Mouse (Mus musculus) heart, postnatal 0 days (tissue): Measurements from ENCODE around the gene Ccser2. TPM values are rescaled to one million over a fixed set of nuclear protein-coding genes. Genes with fewer than 3 reads are reported as not detected.
"Not testable (repeated sequence)": the region's sequence is repeated elsewhere in the genome, so short reads cannot be mapped to it uniquely, and the experiment has no call there.

Experiments used
- ATAC-seq: fragments of 200-750 bp; cut with Nextera tagmentation; 2 replicates; pipeline ENCODE4 v1.8.0; 2017; ENCODE audit warnings: low read depth, moderate number of reproducible peaks, moderate library complexity; ENCODE audit not compliant: insufficient read depth
- DNase-seq: peaks from one replicate; pipeline ENCODE4 v3.0.0-alpha.2; 2016; ENCODE audit warnings: low spot score
- H3K27ac ChIP-seq: fragments of 300-500 bp; sonication (generic); 2 replicates; pipeline ENCODE4 v1.5.1; 2014; ENCODE audit warnings: low read depth, mild to moderate bottlenecking
- H3K27me3 ChIP-seq: fragments of 300-500 bp; sonication (generic); 2 replicates; pipeline ENCODE4 v1.6.1; 2014; ENCODE audit warnings: low read length, mixed read lengths; ENCODE audit not compliant: control insufficient read depth, insufficient read depth
- H3K36me3 ChIP-seq: fragments of 300-500 bp; sonication (generic); replicated peaks from 2 replicates; pipeline ENCODE4 v1.6.1; 2014; ENCODE audit warnings: low read length, mixed read lengths; ENCODE audit not compliant: control insufficient read depth, insufficient read depth
- H3K4me1 ChIP-seq: fragments of 300-500 bp; sonication (generic); 2 replicates; pipeline ENCODE4 v1.6.1; 2014; ENCODE audit warnings: antibody characterized with exemption; ENCODE audit not compliant: control insufficient read depth, insufficient read depth
- H3K4me2 ChIP-seq: fragments of 300-500 bp; sonication (generic); 2 replicates; pipeline ENCODE4 v1.6.1; 2014; ENCODE audit warnings: low read depth, mild to moderate bottlenecking, low read length, moderate library complexity
- H3K4me3 ChIP-seq: fragments of 300-500 bp; sonication (generic); 2 replicates; pipeline ENCODE4 v1.5.1; 2014; ENCODE audit warnings: low read depth, low read length
- H3K9ac ChIP-seq: fragments of 300-500 bp; sonication (generic); replicated peaks from 2 replicates; pipeline ENCODE4 v1.6.1; 2014; ENCODE audit warnings: low read depth, low read length, mixed read lengths
- H3K9me3 ChIP-seq: fragments of 300-500 bp; sonication (generic); replicated peaks from 2 replicates; pipeline ENCODE4 v1.6.1; 2016; ENCODE audit warnings: low read length; ENCODE audit not compliant: control insufficient read depth
- CTCF ChIP-seq: IDR thresholded peaks from 2 replicates; pipeline ENCODE4 v1.5.1; 2016; ENCODE audit warnings: antibody characterized with exemption, control low read depth, low read depth
- EP300 ChIP-seq: IDR thresholded peaks from 2 replicates; pipeline ENCODE4 v1.6.1; 2016; ENCODE audit warnings: antibody characterized with exemption, low read depth
- WGBS: fragments of 180-500 bp; shearing (Covaris S2); extraction: QIAGEN DNeasy Blood & Tissue Kit; methylation state at CpG from one replicate; pipeline ENCODE4 v1.1.7; 2014; 5-methylcytosine and 5-hydroxymethylcytosine counted together
- polyA plus RNA-seq: library from polyadenylated mRNA; unstranded; fragments of >200 nt; fragmentation: Nextera tagmentation; extraction: Ambion mirVana; gene quantifications from 2 replicates; pipeline ENCODE4 v1.2.1, GENCODE M21; 2015
- total RNA-seq: library from RNA; depleted of rRNA; stranded (reverse); fragments of >200 nt; gene quantifications from 2 replicates; pipeline ENCODE4 v1.2.3, GENCODE M21; 2014; ENCODE audit warnings: low replicate concordance

The Ccser2 gene
- total and polyA plus RNA-seq, 2 experiments from 2014 or later, result 49.8 to 74.1 TPM

- ATAC-seq, result no peak
- Histone ChIP-seq H3K9me3 (no peaks in the 10 kb centered on the region), H3K27me3 (no peaks in the 10 kb centered on the region), H3K36me3 (no peaks in the 10 kb centered on the region), H3K4me1 (no peaks in the 10 kb centered on the region), H3K4me3 (no peak overlapping the region), H3K9ac (no peak overlapping the region), H3K27ac (no peak overlapping the region), H3K4me2 (no peak overlapping the region)
- WGBS, result 62% methylated on average over 8 of the region's 8 CpGs
- TF ChIP-seq EP300 (no peak), CTCF (no peak)
- no peak for DNase-seq
Observed at GRCm38 (mm10) chr14:37003431-37004095, 35.0 kb upstream of the Ccser2 start.

- Histone ChIP-seq H3K4me1 (no peaks in the 10 kb centered on the region), H3K4me3 (no peak overlapping the region), H3K9me3 (no peaks in the 10 kb centered on the region), H3K9ac (no peak overlapping the region), H3K36me3 (no peaks in the 10 kb centered on the region), H3K27ac (no peak overlapping the region), H3K27me3 (no peaks in the 10 kb centered on the region), H3K4me2 (no peak overlapping the region)
- WGBS, result 56% methylated on average over 2 of the region's 2 CpGs
- no peak for ATAC-seq
- TF ChIP-seq CTCF (no peak), EP300 (no peak)
- DNase-seq, result no peak
Observed at GRCm38 (mm10) chr14:37002852-37003251, 34.3 kb upstream of the Ccser2 start.

GRCm38 (mm10) chr14:37000780-37001179 is 32.2 kb upstream of the Ccser2 start:
- not testable (repeated sequence) for H3K36me3 ChIP-seq, ATAC-seq, DNase-seq, H3K27me3 ChIP-seq, H3K4me1 ChIP-seq, H3K4me3 ChIP-seq, H3K27ac ChIP-seq, H3K9me3 ChIP-seq, H3K9ac ChIP-seq, H3K4me2 ChIP-seq
- 72% methylated on average over 6 of the region's 6 CpGs for WGBS

- H3K4me1 ChIP-seq, result no peaks in the 10 kb centered on the region
- no peak overlapping the region for H3K4me2 ChIP-seq
- H3K4me3 ChIP-seq, result no peak overlapping the region
- TF ChIP-seq EP300 (no peak), CTCF (no peak)
- H3K9ac ChIP-seq, result no peak overlapping the region
- no peaks in the 10 kb centered on the region for H3K27me3 ChIP-seq
- DNase-seq (no peak), ATAC-seq (no peak)
- H3K9me3 ChIP-seq, result no peaks in the 10 kb centered on the region
- no peaks in the 10 kb centered on the region for H3K36me3 ChIP-seq
- no peak overlapping the region for H3K27ac ChIP-seq
Observed at GRCm38 (mm10) chr14:36989784-36990183, 21.2 kb upstream of the Ccser2 start.

GRCm38 (mm10) chr14:36985693-36986092 is 17.1 kb upstream of the Ccser2 start:
- no peak for DNase-seq
- 57% methylated on average over 3 of the region's 3 CpGs for WGBS
- TF ChIP-seq CTCF (no peak), EP300 (no peak)

GRCm38 (mm10) chr14:36975019-36975418 is 6.4 kb upstream of the Ccser2 start:
- 64% methylated on average over 3 of the region's 3 CpGs for WGBS
- Histone ChIP-seq H3K9ac (no peak overlapping the region), H3K9me3 (no peaks in the 10 kb centered on the region), H3K27me3 (no peaks in the 10 kb centered on the region), H3K4me1 (no peaks in the 10 kb centered on the region), H3K27ac (no peak overlapping the region), H3K36me3 (no peaks in the 10 kb centered on the region), H3K4me2 (no peak overlapping the region), H3K4me3 (no peak overlapping the region)
- TF ChIP-seq EP300 (no peak), CTCF (no peak)
- ATAC-seq (no peak), DNase-seq (no peak)

More at GRCm38 (mm10) chr14:36985693-36986092, 17.1 kb upstream of the Ccser2 start:
- Histone ChIP-seq H3K36me3 (no peaks in the 10 kb centered on the region), H3K4me3 (no peak overlapping the region), H3K9ac (no peak overlapping the region), H3K4me1 (no peaks in the 10 kb centered on the region), H3K27me3 (no peaks in the 10 kb centered on the region), H3K9me3 (no peaks in the 10 kb centered on the region), H3K4me2 (no peak overlapping the region), H3K27ac (no peak overlapping the region)
- ATAC-seq, result no peak
